Mouse (Mus musculus) yolk sac, embryonic 10.5 days (tissue): Measurements from ENCODE around the gene Tamm41.

Experiments
- DNase-seq: peaks from one replicate; pipeline ENCODE4 v3.0.0-alpha.2; 2017; ENCODE audit warnings: low spot score

The Tamm41 gene

GRCm38 (mm10) chr6:115037103-115038094 is at the start of gene Tamm41:
Tamm41 (minus strand) TSS chr6:115037876.
- DNase-seq: peak; percentile 80

- DNase-seq: no peak
Measured at GRCm38 (mm10) chr6:115085274-115085841, 47.7 kb upstream of the Tamm41 start.

GRCm38 (mm10) chr6:115076781-115077575 is 39.3 kb upstream of the Tamm41 start:
- no peak for DNase-seq

GRCm38 (mm10) chr6:115072024-115072423 is 34.3 kb upstream of the Tamm41 start:
- DNase-seq: no peak

GRCm38 (mm10) chr6:115065411-115066241 is 27.9 kb upstream of the Tamm41 start:
- peak; percentile 22 for DNase-seq

- no peak for DNase-seq
Measured at GRCm38 (mm10) chr6:115062605-115063350, 25.1 kb upstream of the Tamm41 start.

- no peak for DNase-seq
Measured at GRCm38 (mm10) chr6:115059227-115059626, 21.6 kb upstream of the Tamm41 start.

GRCm38 (mm10) chr6:115056699-115057098 is 19.0 kb upstream of the Tamm41 start:
- no peak for DNase-seq

GRCm38 (mm10) chr6:115055440-115055839 is 17.8 kb upstream of the Tamm41 start:
- DNase-seq: no peak

- DNase-seq: no peak
Measured at GRCm38 (mm10) chr6:115051586-115052197, 14.0 kb upstream of the Tamm41 start.

GRCm38 (mm10) chr6:115049015-115049414 is 11.3 kb upstream of the Tamm41 start:
- no peak for DNase-seq

- no peak for DNase-seq
Measured at GRCm38 (mm10) chr6:115047816-115048215, 10.1 kb upstream of the Tamm41 start.

GRCm38 (mm10) chr6:115046064-115046463 is 8.4 kb upstream of the Tamm41 start:
- no peak for DNase-seq

- DNase-seq: no peak
Measured at GRCm38 (mm10) chr6:115044709-115045108, 7.0 kb upstream of the Tamm41 start.

GRCm38 (mm10) chr6:115043657-115044500 is 6.2 kb upstream of the Tamm41 start:
- DNase-seq: no peak

- DNase-seq: no peak
Measured at GRCm38 (mm10) chr6:115042609-115043008, 4.9 kb upstream of the Tamm41 start.

- peak; percentile 8 for DNase-seq
Measured at GRCm38 (mm10) chr6:115033441-115033840, 4.2 kb downstream of the Tamm41 start.

GRCm38 (mm10) chr6:115030098-115030497 is 7.6 kb downstream of the Tamm41 start:
- no peak for DNase-seq

- DNase-seq: no peak
Measured at GRCm38 (mm10) chr6:115029248-115029647, 8.4 kb downstream of the Tamm41 start.
